Mouse (Mus musculus) c-Kit-negative CD71-positive TER-119-positive erythroid progenitor cells, embryonic 14.5 days (primary cell): ENCODE data around the gene Bmp6.

Experiments used
- DNase-seq: peaks from one replicate; pipeline ENCODE4 v3.0.0-alpha.2; 2013; ENCODE audit warnings: low read depth, low spot score

Bmp6 gene

DNA sequence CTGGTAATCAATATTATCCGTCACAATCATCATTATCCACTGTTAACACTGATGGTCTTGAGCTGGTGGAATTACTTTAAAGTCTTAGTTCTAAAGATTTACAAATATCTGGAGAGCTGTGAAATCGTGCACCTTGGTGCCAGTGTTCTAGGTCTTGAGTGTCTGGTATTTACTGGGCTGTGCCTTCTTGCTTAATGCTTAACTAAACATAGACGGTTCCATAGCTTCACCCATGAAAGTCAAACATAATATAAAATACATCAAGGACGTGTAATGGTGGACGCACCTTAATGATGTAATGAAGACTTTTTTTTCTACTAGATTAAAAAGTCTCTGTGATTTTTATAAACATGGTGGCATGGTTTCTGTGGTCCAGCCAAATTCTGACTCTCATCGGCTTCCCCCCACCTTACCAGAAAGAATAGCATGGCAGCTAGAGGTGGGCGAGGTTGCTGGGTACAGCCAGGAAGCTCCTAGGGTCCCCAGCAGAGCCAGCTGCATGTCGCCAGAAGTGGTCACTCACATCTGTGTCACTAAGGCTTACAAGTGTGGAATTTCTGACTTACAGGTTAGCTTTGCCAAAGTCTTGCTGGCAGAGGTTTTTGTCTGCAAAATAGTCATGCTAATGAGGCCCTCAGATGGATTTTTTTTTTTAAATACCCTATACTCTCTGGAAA lies 200.0 kb downstream of the Bmp6 start:
- DNase-seq: no peak

DNA sequence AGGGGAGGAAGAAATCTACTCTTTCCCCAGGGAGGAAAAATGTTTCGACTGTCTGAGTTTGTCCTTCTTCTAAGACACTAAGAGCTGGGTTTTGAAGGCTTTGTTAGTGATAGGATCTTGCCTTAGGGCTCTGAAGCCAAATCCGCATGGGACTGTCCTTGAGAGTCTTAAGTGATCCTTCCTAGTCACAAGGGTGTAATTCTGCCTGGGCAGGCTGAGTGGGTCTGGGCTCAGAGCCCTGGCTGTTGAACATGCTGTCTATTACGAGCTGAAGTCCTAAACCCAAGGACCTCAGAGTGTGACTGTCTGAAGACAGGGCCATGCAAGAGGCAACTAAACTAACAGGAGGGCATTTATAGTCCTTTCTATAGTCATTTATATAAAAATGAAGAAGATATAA lies 200.6 kb downstream of the Bmp6 start:
- DNase-seq: no peak

GRCm38 (mm10) chr13:38546754-38547153 lies 201.8 kb downstream of the Bmp6 start:
- DNase-seq: no peak

GRCm38 (mm10) chr13:38547717-38548116 lies 202.8 kb downstream of the Bmp6 start:
- no peak for DNase-seq

DNA sequence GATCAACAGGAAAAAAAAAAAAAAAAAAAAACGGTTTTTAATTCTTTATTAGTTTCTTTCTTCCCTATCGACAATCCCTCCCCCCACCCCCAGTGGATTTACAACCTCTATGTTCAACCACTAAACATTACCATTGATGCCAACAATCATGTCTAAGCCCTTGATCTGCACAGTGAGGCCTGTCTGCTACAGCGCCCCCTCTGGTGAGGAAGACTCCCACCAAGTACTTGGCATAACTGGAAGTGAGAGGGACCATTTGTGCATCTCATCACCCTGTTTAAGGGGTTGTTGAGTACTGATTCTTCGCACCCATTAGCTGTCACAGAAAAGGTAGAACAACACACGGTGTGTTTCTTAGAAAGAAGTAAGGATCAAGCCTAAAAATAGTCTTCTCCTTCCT lies 203.8 kb downstream of the Bmp6 start:
- DNase-seq: no peak
